Mouse (Mus musculus) forebrain, embryonic 12.5 days (tissue): ENCODE results near the gene Hoxa13. TPM values are rescaled to one million over a fixed set of nuclear protein-coding genes. Genes with fewer than 3 reads are reported as not detected.

Experiments
- ATAC-seq: fragments of 200-750 bp; cut with Nextera tagmentation; 2 replicates; pipeline ENCODE4 v1.8.0; 2017; ENCODE audit warnings: moderate TSS enrichment; ENCODE audit not compliant: low FRiP score
- H3K27ac ChIP-seq: fragments of 300-500 bp; sonication (generic); 2 replicates; pipeline ENCODE4 v1.5.1; 2016; ENCODE audit warnings: mild to moderate bottlenecking
- H3K27me3 ChIP-seq: fragments of 300-500 bp; sonication (generic); 2 replicates; pipeline ENCODE4 v1.6.1; 2016; ENCODE audit warnings: mild to moderate bottlenecking
- H3K36me3 ChIP-seq: fragments of 300-500 bp; sonication (generic); replicated peaks from 2 replicates; pipeline ENCODE4 v1.6.1; 2016; ENCODE audit warnings: mild to moderate bottlenecking
- H3K4me1 ChIP-seq: fragments of 300-500 bp; sonication (generic); 2 replicates; pipeline ENCODE4 v1.6.1; 2016
- H3K4me2 ChIP-seq: fragments of 300-500 bp; sonication (generic); 2 replicates; pipeline ENCODE4 v1.6.1; 2016; ENCODE audit warnings: mild to moderate bottlenecking, moderate library complexity
- H3K4me3 ChIP-seq: fragments of 300-500 bp; sonication (generic); replicated peaks from 2 replicates; pipeline ENCODE4 v1.5.1; 2016; ENCODE audit warnings: mild to moderate bottlenecking
- H3K9ac ChIP-seq: fragments of 300-500 bp; sonication (generic); 2 replicates; pipeline ENCODE4 v1.6.1; 2016; ENCODE audit warnings: mild to moderate bottlenecking
- H3K9me3 ChIP-seq: fragments of 300-500 bp; sonication (generic); 2 replicates; pipeline ENCODE4 v1.6.1; 2016
- WGBS: fragments of 180-500 bp; shearing (Covaris S2); methylation state at CpG from one replicate; pipeline ENCODE4 v1.1.7; 2016; 5-methylcytosine and 5-hydroxymethylcytosine counted together
- polyA plus RNA-seq: library from polyadenylated mRNA; unstranded; fragments of >200 nt; fragmentation: Nextera tagmentation; extraction: Ambion mirVana; gene quantifications from 2 replicates; pipeline ENCODE4 v1.2.1, GENCODE M21; 2016

The Hoxa13 gene
- polyA plus RNA-seq, 1 experiment from 2014 or later, result not detected

DNA sequence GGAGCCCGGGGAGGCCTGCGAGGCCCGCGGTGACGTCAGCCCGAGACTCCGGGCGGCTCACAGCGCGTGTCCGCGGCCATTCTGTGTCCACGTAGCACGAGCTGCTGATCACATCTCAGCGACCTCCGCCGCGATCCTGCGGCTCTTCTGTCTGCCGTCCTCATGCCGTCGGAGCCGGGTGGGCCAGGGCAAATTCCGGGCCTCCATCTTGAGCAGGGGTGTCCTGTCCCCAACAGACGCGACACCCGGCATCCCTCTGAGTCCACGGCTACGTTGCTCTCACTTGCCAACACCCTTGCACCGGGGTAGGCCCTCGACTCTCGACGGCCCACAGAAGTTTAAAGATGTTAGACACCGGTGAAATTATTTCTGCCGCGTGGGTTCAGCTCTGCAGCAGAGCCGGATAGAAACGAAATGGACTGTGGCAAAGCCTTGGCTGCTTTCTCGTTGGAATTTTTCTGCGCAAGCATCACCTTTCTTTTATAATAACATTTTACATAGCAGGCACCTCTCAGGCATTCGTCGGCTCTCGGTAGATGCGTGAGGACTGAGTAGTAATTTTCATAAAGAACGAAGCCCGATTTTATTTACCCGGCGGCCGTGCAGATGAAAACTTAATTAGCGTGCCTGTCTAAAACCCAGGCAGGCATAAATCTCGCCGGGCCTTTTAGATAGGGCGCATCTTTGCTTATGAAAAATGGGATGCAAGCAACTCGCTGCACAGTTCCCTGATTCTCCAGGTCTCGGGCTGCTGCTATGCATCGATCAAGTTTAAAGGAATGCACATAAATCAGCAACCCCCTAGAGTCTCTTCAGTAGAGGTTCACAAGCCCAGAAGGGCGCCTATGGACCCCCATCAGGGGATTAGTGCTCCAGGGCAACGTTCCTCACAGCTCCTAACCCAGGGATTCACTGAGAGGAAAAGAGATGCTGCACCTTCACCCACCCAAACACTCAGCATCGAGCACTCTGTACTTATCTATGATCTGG is 6.9 kb downstream of the Hoxa13 start:
- Histone ChIP-seq H3K27ac (no peak overlapping the region), H3K4me2 (no peak overlapping the region), H3K36me3 (no peaks in the 10 kb centered on the region), H3K4me1 (peaks cover 3% of the 10 kb centered on the region; the same call in 1 of the 2 replicates), H3K4me3 (peak overlapping the region; percentile 11; the same call in 1 of the 2 replicates), H3K9ac (no peak overlapping the region), H3K27me3 (peaks cover 88% of the 10 kb centered on the region), H3K9me3 (no peaks in the 10 kb centered on the region)
- WGBS, result under 1% methylated on average over 59 of the region's 59 CpGs
- ATAC-seq, result no peak

DNA sequence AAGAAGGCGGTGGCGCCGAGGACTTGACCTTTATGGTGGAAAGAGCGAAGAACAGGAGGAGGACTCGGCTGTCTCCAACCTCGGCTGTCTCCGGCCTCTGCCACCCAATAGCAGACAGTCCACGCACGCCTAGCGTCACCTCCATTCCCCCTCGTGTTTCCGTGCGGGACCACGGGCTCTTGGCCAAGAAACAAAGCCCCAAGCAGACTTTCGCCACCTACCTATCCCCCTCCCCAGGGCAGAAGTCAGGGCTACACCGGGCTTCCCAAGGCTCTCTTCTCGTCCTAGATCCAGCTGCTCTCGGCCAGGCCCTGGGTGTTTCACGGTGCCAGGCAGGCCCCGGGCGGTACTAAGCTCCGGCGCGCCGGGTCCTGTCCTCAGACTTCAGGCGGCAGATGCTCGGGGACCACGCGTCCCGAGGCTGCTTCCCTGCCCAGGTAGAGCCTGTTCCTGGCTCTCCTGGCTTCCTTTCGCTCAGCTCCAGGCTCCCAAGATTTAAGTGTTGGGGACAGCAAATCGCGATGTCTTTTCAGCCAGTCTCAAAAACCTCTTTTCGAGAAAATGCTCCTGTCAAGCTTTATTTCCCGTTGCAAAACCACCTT is 7.8 kb downstream of the Hoxa13 start:
- H3K27me3 ChIP-seq, result peaks cover 88% of the 10 kb centered on the region
- peak overlapping the region; percentile 11; the same call in 1 of the 2 replicates for H3K4me3 ChIP-seq

DNA sequence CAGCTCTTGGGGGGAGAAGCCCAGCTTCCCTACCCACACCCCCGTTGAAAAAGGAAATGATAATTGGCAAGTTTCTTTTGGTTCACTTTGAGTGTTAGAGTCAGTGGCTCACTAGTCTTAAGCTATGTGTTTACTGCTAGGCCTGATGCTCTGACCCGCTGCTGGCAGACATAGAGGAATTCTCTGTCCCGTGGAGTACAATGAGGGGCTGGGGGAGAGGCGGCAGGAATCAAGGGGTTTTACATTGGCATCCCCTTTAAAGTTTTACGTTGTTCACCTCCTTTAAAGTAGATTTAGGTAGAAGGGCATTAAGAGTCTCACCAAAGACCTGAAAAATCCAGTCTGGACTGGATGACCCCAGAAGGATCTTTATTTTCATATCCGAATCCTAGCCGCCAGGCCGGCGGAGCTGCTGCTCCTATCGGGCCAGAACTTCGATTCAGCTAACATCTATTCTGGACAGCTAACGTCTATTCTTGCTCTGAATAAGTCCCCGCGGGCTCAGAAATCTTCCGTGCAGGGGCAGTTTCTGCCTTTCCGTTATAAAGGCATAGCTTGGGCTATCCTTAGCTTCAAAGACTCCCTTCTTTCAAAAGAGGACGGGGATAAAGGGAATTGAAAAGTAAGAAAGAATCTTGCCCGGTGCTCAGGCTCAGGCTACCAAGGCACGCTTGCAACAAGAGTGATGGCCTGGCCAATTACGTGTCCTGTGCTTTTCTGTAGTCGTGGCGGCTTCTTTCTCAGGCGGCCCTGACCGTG is 8.5 kb downstream of the Hoxa13 start:
- Histone ChIP-seq H3K27me3 (peaks cover 90% of the 10 kb centered on the region), H3K27ac (no peak overlapping the region), H3K4me2 (no peak overlapping the region), H3K4me3 (no peak overlapping the region), H3K4me1 (peaks cover 3% of the 10 kb centered on the region; the same call in 1 of the 2 replicates), H3K9ac (no peak overlapping the region), H3K36me3 (no peaks in the 10 kb centered on the region), H3K9me3 (no peaks in the 10 kb centered on the region)
- WGBS, result under 1% methylated on average over 24 of the region's 24 CpGs
- ATAC-seq, result no peak

More for the DNA sequence above, 7.8 kb downstream of the Hoxa13 start:
- H3K36me3 ChIP-seq, result no peaks in the 10 kb centered on the region
- H3K9me3 ChIP-seq, result no peaks in the 10 kb centered on the region
- H3K4me2 ChIP-seq, result no peak overlapping the region
- no peak overlapping the region for H3K9ac ChIP-seq
- ATAC-seq, result no peak
- H3K27ac ChIP-seq, result no peak overlapping the region
- H3K4me1 ChIP-seq, result peaks cover 3% of the 10 kb centered on the region; the same call in 1 of the 2 replicates
- under 1% methylated on average over 35 of the region's 35 CpGs for WGBS

DNA sequence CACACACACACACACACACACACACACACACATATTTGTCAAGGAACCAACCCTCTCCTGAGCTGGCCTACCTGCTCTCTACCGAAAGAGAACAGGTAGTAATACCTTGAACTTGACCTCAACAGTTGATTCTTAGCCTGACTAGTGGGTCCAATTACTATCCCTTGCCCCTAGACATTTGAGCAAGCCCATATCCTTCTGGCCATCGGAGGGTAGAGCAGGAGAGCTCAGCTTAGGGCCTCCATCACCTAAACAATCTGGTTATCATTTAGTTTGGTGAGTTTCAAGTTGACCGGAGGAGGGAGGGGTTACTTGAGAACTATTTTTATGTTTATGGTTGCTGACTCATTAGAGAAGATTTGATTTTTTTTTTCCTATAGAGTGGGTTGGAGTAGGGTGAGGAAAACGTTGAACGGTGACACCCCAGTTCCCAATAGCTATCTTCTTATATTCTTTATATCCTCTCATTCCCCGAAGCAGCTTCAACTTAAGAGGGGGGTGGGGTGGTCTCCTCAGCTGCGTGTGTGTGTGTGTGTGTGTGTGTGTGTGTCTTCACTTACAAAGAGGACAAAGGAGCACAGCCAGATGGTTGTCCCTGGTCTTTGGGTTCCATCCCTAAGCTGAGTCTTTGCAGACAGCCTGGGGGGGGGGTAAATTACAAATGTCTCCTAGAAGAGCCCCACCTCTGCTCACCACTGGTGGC is 9.4 kb downstream of the Hoxa13 start:
- 11% methylated on average over 7 of the region's 7 CpGs for WGBS
- Histone ChIP-seq H3K36me3 (no peaks in the 10 kb centered on the region), H3K27ac (no peak overlapping the region), H3K4me3 (no peak overlapping the region), H3K9ac (no peak overlapping the region), H3K4me1 (peaks cover 3% of the 10 kb centered on the region; the same call in 1 of the 2 replicates), H3K27me3 (peaks cover 91% of the 10 kb centered on the region), H3K9me3 (no peaks in the 10 kb centered on the region), H3K4me2 (no peak overlapping the region)
- no peak for ATAC-seq

DNA sequence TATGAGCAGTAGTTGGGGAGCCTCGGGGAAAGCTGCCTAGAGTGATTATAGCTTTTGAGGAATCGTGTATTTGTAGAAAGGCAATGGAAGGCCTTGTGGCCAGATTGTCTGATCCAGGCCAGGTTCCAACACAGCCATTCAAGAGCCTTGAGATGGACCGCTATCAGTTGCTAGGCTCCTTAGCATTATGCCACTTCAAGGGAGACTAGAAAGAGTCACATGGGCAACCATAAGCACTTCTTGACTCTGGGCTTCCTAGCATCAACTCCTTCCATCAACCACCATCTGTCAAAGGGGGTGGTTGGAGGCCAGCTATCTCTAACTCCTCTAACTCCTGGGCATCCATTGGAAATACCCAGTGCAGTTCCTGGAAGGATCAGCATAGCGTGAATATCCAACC is 10.9 kb downstream of the Hoxa13 start:
- under 1% methylated on average over 4 of the region's 4 CpGs for WGBS
- no peak overlapping the region for H3K4me2 ChIP-seq

DNA sequence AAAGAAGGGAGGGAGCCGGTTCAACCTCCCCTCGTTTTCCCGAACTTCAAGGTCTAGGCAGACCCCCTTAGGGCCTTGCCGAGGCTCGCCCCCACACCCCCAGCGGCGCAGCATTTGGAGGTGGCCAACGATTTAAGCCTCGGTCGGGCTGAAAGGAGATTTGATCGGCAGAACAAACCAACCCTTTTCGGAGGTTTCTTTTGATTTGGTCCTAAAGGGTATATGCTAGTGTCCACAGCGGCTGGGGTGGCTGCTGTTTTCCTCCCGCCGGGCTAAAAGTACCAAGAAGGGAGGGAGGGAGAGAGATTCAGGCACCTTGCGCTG is 11.3 kb downstream of the Hoxa13 start:
- Histone ChIP-seq H3K27ac (no peak overlapping the region), H3K9me3 (no peaks in the 10 kb centered on the region), H3K4me3 (no peak overlapping the region), H3K27me3 (peaks cover 98% of the 10 kb centered on the region), H3K4me2 (no peak overlapping the region), H3K4me1 (peaks cover 5% of the 10 kb centered on the region), H3K36me3 (no peaks in the 10 kb centered on the region), H3K9ac (no peak overlapping the region)
- no peak for ATAC-seq
- WGBS, result 0% methylated on average over 16 of the region's 16 CpGs

More for the DNA sequence above, 10.9 kb downstream of the Hoxa13 start:
- no peaks in the 10 kb centered on the region for H3K36me3 ChIP-seq
- peaks cover 94% of the 10 kb centered on the region for H3K27me3 ChIP-seq
- H3K4me3 ChIP-seq, result no peak overlapping the region
- H3K27ac ChIP-seq, result no peak overlapping the region
- ATAC-seq, result no peak
- H3K4me1 ChIP-seq, result peaks cover 5% of the 10 kb centered on the region
- no peaks in the 10 kb centered on the region for H3K9me3 ChIP-seq
- H3K9ac ChIP-seq, result no peak overlapping the region

DNA sequence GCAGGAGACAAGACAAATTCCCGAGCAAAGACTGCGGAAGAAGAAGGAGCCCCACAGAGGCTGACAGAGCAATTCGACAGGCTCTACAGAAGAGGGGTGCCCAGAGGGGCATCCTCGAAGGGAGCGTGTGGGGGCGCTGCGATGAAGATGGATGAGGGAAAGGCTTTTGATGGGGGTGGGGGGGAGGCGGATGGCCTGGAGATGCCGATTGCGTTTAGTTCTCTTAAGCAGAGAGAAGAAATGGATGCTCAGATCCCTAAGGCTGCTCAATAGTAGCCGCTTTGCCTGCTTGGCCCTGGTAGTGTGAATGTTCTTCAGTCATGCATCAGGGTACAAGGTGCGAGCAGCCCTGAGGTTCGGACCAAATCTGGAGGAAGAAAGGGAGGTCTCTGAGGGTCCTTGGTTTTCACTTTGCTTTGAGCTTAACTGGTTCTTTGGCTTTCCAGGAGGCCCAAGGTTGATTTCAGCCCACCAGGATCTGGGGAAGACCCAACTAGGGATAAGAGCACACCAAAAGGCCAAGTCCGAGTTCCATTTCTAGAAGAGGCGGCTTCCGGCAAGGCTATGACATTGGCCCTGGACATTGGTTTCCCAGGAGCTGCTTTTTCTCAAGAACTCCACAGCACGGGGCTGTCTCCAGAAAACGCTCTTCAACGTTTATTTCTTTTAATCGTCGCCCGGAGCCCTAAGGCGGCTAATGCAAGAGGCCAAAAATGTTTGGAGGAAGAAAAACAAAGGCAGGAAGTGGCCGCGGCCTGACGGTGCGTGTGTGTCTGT is 11.9 kb downstream of the Hoxa13 start:
- WGBS, result under 1% methylated on average over 27 of the region's 27 CpGs
- Histone ChIP-seq H3K27ac (no peak overlapping the region), H3K27me3 (peaks cover 98% of the 10 kb centered on the region), H3K36me3 (no peaks in the 10 kb centered on the region), H3K9me3 (no peaks in the 10 kb centered on the region), H3K4me3 (no peak overlapping the region), H3K9ac (no peak overlapping the region), H3K4me1 (peaks cover 5% of the 10 kb centered on the region), H3K4me2 (no peak overlapping the region)
- ATAC-seq, result no peak

DNA sequence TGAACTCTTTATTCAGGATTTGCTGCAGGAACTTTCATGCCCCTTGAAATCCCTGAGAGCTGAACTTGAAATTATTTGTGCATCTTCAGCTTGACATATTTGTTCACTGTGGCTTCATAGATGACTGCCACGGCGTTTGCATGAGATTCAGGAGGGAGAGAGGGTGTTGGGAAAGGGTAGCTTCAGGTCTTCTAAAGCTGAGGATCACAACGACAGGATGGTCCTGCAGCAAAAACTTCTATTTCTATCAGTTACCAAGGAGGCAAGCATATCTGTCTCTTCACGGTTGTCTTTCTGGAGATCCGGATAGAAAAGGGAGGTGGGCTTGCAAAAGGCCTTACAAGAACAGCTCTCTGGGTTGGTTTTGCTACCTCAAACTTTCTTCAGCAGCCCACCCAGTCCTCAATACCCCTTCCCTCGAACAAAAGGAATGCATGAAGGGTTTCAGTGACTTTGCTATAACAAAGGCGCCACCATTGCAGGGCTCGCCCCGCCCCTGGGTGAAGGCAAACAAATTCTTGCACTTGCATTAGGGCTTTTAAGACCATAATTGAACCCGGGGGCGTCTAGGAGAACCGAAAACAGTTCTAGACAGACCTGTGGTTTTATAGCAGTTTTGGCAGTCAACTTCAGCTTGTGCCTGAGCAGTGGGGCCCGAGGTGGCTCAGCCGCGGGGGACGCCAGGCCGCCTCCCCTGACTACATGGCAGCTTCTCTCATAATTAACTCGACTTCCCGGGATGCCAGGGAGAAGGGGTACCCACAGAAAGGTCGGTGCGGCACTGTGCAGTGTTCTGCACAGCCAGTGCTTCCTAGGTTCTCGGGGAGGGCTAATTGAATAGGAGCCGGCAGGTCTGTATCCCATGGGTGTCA is 12.7 kb downstream of the Hoxa13 start:
- no peak overlapping the region for H3K4me3 ChIP-seq
- H3K4me2 ChIP-seq, result no peak overlapping the region
- H3K9ac ChIP-seq, result no peak overlapping the region
- no peak overlapping the region for H3K27ac ChIP-seq
- H3K9me3 ChIP-seq, result no peaks in the 10 kb centered on the region
- H3K4me1 ChIP-seq, result peaks cover 2% of the 10 kb centered on the region; the same call in 1 of the 2 replicates
- 2% methylated on average over 23 of the region's 23 CpGs for WGBS
- no peaks in the 10 kb centered on the region for H3K36me3 ChIP-seq
- H3K27me3 ChIP-seq, result peaks cover 98% of the 10 kb centered on the region
- ATAC-seq, result no peak

DNA sequence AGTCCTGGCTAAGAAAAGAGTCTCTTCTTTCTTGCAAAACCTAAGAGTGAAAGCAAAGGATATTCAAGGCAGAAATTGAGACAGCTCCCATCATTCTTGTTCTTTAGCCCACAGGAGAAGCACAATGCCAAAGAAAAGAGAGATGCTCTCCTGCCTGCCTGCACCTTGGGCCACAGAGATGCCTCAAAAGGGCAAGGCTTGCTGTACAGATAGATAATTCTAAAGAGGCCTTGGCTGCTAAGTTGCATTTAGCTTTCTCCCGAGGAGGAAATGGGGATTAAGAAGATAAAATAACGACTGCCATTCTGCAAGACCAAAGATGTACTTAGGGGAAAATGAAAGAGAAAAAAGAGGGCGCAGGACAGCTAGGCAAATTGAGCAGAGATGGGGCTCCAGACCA is 13.8 kb downstream of the Hoxa13 start:
- Histone ChIP-seq H3K4me2 (no peak overlapping the region), H3K4me1 (peaks cover 2% of the 10 kb centered on the region; the same call in 1 of the 2 replicates), H3K27me3 (peaks cover 98% of the 10 kb centered on the region), H3K9me3 (no peaks in the 10 kb centered on the region), H3K9ac (no peak overlapping the region), H3K4me3 (no peak overlapping the region), H3K27ac (no peak overlapping the region), H3K36me3 (no peaks in the 10 kb centered on the region)
- 1% methylated on average over 3 of the region's 3 CpGs for WGBS
- ATAC-seq, result no peak

DNA sequence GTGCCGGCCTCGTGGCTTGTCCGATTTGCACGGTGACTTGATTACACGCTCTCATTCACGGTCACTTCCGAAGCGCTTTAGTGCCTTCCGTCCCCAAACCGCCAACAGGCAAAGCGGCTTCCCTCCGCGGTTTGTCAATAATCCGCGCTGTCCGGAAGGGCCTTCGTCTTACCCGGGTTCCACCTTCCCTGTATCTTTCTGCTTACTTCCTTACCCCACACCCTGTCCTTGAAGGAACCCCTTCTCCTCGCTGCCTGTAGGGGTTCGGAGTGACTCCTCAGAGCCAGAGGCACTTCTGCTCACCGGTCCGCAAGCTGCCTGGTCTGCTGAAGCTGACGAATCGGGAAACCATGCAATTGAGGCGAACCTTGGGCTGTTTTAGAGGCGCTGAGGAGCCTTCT is 14.3 kb downstream of the Hoxa13 start:
- H3K9me3 ChIP-seq, result no peaks in the 10 kb centered on the region
- H3K27me3 ChIP-seq, result peaks cover 98% of the 10 kb centered on the region
- under 1% methylated on average over 26 of the region's 26 CpGs for WGBS
- H3K4me3 ChIP-seq, result no peak overlapping the region; the same call in 1 of the 2 replicates
- ATAC-seq, result no peak
- H3K9ac ChIP-seq, result no peak overlapping the region
- no peaks in the 10 kb centered on the region for H3K36me3 ChIP-seq
- peaks cover 2% of the 10 kb centered on the region; the same call in 1 of the 2 replicates for H3K4me1 ChIP-seq
- no peak overlapping the region for H3K4me2 ChIP-seq
- no peak overlapping the region for H3K27ac ChIP-seq
